Mouse (Mus musculus): ENCODE measurements around the gene Rsl1.
A peak's percentile ranks its signal among the peaks of the same experiment; 100 is the strongest.
"Not testable (repeated sequence)": the region's sequence is repeated elsewhere in the genome, so short reads cannot be mapped to it uniquely, and the experiment has no call there.

Rsl1 gene

DNA sequence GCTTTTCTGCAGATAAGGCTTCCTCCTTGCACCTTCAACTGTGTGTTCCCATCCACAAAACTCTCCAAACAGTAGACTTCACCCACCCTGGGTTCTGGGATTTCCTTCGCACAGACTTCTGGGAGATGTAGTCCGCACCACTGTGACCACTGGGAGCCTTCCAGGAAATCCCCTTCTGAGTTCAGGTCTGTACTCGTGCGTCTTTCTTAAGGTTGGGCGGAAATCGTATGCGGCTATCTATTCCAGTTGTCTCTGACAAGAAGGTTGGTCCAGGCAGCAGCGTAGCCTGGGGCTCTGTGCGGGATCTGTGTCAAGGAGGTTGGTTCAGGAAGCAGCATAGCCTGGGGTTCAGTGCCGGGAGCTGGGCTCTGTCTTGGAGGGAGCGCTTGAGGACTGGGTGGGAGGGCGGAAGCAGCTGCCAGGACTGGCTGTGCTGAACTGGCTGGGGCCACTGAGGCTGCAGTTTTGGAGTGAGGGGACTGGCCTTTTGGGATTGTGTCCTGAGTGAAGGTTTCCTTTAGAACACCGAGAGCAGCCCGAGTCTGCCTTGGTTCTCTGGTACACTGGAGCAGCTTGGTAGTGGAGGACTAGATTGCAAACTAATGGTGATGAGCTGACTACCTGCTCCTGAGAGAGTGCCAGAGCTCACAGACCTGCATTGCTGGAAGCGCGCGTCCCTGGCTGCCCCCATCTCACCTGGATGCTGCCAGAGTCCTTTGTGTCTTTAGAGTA lies at the start of gene Rsl1:
TSS of gene Rsl1 (plus strand) at position 192 of the 732 bp plus-strand sequence.
- DNase-seq (ENCODE audit: low spot score) = peak; percentile 67

DNA sequence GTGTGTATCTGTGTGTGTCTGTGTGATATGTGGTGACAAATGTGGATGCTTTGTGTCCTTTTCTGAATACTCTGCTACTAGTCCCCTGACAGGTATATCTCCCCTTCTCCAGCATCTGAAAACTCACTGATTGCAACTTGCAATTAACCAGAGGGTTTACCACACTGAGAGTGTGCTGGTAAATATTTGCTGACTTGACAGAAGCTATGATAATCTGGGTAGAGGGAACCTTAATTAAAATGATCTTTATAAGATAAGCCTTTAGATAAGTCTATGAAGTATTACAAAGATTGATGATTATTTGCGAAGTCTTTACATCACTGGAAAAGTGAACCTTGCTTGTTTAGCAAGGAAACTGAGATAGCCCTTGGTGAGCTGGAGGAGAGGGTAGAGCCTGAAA lies 48.5 kb upstream of the Rsl1 start:
- no peak for DNase-seq (ENCODE audit: low spot score)

- not testable (repeated sequence) for DNase-seq (ENCODE audit: low spot score)
Measured at GRCm38 (mm10) chr13:67127507-67127906, 45.5 kb upstream of the Rsl1 start.

DNA sequence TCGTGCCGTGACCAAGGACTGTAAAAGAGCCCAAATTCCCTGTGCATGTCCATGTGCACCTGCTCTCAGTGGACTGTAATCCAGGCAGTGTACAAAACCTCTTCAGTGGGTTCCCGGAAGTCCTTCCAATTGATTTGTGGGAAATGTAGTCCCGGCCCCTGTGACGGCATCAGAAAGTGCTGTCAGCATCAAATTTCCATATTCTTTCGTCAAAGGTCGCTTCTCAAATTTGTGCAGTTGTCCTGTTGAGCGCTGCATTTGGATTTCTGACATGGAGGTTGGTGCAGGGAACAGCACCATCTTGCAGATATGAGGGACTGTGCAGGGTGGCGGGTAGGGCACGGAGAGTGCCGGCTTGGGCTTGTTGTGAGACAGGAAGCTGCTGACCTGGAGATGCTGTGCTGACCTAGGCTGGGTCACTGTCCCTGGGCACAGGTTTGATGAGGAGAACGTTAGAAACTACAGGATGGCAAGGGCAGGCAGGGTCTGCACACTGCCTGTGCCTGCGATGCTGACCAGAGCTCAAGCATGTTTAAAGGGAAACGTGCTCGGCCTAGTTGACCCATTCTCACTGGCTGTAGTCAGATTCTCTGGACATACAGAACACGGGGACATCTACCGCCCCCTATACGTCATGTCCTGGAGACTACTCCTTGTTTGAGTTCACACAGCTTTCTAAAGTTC lies 44.8 kb upstream of the Rsl1 start:
- DNase-seq (ENCODE audit: low spot score) = peak; percentile 66

DNA sequence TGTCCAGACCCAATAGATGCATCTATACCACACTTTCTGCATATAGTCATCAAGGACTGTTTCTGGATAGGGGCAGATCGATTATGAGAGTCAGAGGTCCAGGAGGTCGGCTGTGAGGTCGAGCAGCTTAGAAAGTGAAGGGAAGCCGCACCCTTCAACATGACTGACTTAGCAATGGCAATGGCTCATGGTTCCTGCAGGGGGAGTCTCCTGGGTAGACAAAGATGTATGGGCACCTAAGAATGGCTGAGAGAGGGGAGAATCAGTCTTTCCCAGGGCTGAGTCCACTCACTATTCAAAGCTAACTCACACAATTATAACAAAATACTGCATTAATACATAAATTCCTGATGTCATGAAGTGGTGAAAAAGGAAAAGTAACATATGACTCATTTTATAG lies 6.9 kb upstream of the Rsl1 start:
- not testable (repeated sequence) for DNase-seq (ENCODE audit: low spot score)

GRCm38 (mm10) chr13:67173723-67174055 lies 707 bp downstream of the Rsl1 start:
- no peak for DNase-seq (ENCODE audit: low spot score)

- DNase-seq (ENCODE audit: low spot score) = peak; percentile 14
Measured at GRCm38 (mm10) chr13:67194340-67194894, 21.4 kb downstream of the Rsl1 start, which contains the start of gene Zfp455. Gene Zfp455, plus strand, starts transcription at chr13:67194506.

GRCm38 (mm10) chr13:67201656-67202055 lies 28.7 kb downstream of the Rsl1 start:
- DNase-seq (ENCODE audit: low spot score) = no peak

- no peak for DNase-seq (ENCODE audit: low spot score)
Measured at GRCm38 (mm10) chr13:67214015-67214607, 41.1 kb downstream of the Rsl1 start.
